Mouse (Mus musculus) urinary bladder, postnatal 14 days (tissue): ENCODE results near the gene Tacc2.
"Not testable (repeated sequence)": the region's sequence is repeated elsewhere in the genome, so short reads cannot be mapped to it uniquely, and the experiment has no call there.

Experiments used
- DNase-seq: peaks from one replicate; pipeline ENCODE4 v3.0.0; 2021; ENCODE audit warnings: low spot score

Tacc2 gene

DNA sequence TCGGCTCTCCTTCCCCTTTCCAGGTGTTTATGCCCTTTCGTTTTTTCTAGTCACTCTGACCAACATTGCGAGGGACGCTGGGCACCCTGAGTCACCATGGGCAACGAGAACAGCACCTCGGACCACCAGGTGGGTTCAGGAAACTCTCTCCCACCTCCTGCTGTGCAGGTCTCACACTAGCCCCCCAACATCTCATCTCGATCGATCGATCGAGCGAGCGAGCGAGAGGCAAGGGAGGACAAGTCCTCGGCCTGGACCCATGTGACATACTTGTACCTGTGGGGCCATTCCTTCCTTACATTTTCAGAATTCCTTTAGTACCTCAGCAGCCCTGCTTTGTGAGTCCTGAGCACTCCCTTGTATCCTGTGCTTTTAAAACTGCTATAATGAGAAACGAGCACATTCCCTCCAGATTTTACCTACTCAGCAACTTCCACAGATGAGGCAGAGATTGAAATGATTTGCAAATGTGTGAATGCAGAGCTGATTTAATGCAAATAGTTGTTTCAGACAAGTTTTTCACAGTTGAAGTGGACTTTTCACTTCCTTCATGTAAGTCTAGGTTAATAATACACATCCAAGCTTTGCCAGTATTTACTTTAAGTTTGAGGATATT is at the start of gene Tacc2:
Tacc2 (plus strand) TSS at position 51 of the 616 bp plus-strand sequence.
- no peak for DNase-seq

- not testable (repeated sequence) for DNase-seq
These were observed 46.1 kb upstream of the Tacc2 start for GRCm38 (mm10) chr7:130531138-130531537.

GRCm38 (mm10) chr7:130533316-130534260 is 43.6 kb upstream of the Tacc2 start:
- DNase-seq = peak; percentile 92

- no peak for DNase-seq
These were observed 42.1 kb upstream of the Tacc2 start for GRCm38 (mm10) chr7:130535174-130535573.

GRCm38 (mm10) chr7:130537068-130537467 is 40.2 kb upstream of the Tacc2 start:
- DNase-seq = no peak

GRCm38 (mm10) chr7:130540176-130540575 is 37.1 kb upstream of the Tacc2 start:
- DNase-seq = no peak

- DNase-seq = no peak
These were observed 34.1 kb upstream of the Tacc2 start for GRCm38 (mm10) chr7:130543181-130543580.

DNA sequence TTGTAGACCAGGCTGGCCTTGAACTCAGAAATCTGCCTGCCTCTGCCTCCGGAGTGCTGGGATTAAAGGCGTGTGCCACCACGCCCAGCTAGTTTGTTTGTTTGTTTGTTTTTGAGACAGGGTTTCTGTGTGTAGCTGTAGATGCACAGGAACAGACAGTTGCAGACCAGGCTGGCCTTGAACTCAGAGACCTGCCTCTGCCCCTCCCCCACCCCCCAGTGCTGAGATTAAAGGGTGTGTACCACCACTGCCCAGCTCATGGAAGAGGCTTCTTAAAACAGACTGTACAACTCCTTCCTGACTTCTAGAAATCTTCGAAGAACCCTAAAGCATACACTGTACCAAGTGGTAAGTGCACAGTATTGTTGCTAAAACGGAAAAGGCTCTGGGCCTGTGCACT is 31.8 kb upstream of the Tacc2 start:
- DNase-seq = no peak

- DNase-seq = no peak
These were observed 31.3 kb upstream of the Tacc2 start for GRCm38 (mm10) chr7:130545893-130546292.

- no peak for DNase-seq
These were observed 30.8 kb upstream of the Tacc2 start for GRCm38 (mm10) chr7:130546421-130546790.

GRCm38 (mm10) chr7:130546791-130547484 is 30.3 kb upstream of the Tacc2 start:
- peak; percentile 93 for DNase-seq

DNA sequence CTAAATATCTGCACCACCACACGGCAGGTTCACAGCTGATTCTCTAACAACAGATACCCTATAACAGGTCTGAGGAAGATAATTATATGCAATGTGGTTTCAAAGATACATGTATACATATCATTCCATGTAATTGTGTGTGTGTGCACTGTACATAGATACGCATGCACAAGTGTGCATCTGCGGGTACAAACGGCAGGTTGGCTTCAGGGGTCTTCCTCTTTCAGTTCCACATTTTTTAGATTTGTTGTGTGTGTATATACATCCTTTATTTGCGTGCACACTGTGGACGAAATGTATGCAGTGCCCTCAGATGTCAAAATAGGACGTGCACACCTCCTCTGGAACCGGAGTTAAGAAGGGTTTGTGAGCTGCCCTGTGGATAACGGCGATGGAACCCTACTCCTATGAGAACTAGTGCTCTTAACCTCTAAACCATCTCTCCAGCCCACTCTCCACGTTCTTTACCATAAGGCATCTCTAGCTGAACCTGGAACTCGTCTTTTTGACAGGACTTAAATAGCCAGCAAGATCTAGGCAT is 29.5 kb upstream of the Tacc2 start:
- no peak for DNase-seq

GRCm38 (mm10) chr7:130552780-130553179 is 24.5 kb upstream of the Tacc2 start:
- peak; percentile 18 for DNase-seq

- no peak for DNase-seq
These were observed 23.9 kb upstream of the Tacc2 start for GRCm38 (mm10) chr7:130553321-130553720.

- no peak for DNase-seq
These were observed 21.6 kb upstream of the Tacc2 start for GRCm38 (mm10) chr7:130555597-130555996.

- no peak for DNase-seq
These were observed 18.6 kb upstream of the Tacc2 start for GRCm38 (mm10) chr7:130558592-130558991.

DNA sequence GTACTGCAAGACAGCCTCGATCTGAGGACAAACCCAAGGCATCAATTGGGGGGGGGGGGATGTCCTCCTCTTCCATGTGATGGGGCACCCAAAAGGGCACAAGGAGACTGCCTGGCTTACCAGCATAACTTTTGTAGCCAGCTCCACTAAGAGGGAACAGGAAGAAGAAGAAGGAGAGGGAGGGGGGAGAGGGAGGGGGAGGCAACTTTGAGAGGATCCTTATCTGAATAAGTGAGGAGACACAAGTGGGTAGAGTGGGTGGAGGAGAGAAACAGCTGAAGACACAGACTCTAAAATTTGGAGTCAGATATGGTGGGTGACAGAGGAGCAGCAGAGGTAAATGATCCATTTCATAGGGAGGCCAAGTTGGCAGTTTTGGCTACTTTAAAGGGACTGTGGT is 16.3 kb upstream of the Tacc2 start:
- DNase-seq = no peak

DNA sequence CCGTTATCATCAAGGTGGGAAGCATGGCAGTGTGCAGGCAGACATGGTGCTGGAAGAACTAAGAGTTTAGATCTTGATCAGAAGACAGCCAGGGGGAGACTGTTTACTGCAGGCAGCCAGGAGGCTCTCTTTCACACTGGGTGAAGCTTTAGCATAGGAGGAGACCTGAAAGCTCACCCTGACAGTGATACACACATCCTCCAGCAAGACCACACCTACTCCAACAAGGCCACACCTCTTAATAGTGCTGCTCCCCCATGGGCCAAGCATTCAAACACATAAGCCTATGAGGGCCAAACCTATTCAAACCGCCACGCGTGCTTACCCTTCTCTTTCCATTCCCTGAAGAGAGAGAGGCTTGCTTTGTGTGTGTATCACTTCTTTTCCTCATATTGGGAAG is 14.0 kb upstream of the Tacc2 start:
- DNase-seq = no peak

GRCm38 (mm10) chr7:130563880-130564279 is 13.4 kb upstream of the Tacc2 start:
- no peak for DNase-seq

DNA sequence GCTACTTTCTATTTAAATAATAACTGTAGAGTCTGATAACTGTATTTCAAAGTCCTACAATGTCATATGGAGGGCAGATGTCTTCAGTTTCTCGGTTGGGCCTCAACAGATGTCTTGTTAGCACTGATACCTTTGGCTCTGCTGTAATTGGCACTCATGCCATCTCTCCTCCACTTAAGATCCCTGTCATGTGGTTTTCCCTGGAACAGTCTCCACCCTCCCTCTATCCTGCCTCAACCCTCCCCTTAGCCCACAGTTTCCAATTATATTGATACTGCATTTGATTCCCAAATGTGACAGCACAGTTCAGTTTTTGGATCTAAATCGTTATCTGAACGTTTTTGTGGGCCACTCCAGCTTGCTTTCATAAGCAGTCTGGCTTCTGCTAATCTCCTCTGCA is 12.6 kb upstream of the Tacc2 start:
- DNase-seq = no peak

- no peak for DNase-seq
These were observed 8.3 kb upstream of the Tacc2 start for GRCm38 (mm10) chr7:130568783-130569436.

DNA sequence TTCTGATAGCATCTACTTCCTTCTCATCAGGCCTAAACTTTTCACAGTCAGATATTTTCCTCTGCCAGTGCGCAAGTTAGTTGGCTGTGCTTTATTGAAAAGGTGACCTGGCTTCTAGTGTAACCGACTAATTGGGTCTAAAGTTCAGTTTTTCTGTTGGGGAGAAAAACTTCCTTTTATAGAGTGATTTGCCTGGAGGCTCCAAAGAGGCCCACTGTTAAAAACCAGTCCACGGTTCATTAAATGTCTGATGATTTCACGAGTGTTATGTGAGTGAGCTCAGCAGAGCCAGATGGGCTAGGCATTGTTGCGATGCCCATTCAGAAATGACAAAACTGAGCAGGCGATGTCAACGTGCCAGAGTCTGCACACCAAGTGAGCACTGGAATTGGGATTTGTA is 6.8 kb upstream of the Tacc2 start:
- no peak for DNase-seq
